Mouse (Mus musculus): Measurements from ENCODE around the gene Cd200r1. TPM values are rescaled to one million over a fixed set of nuclear protein-coding genes. Genes with fewer than 3 reads are reported as not detected.

The Cd200r1 gene
- not detected in 2 replicates for polyA plus RNA-seq (2012; rRNA removed)

GRCm38 (mm10) chr16:44765555-44766319 lies at the start of gene Cd200r1:
Cd200r1 (plus strand) TSS chr16:44765736.
- Histone ChIP-seq H3K27me3 (ENCODE audit: control insufficient read depth, insufficient read depth, low read length) (no peaks in the 10 kb centered on the region), H3K4me3 (ENCODE audit: control insufficient read depth, low read depth, low read length) (peak within 1 kb of the TSS; percentile 25), H3K27ac (ENCODE audit: control insufficient read depth, insufficient read depth, low read depth, low read length) (no peak within 1 kb of the TSS), H3K4me1 (ENCODE audit: control insufficient read depth, insufficient read depth, low read length) (no peaks in the 10 kb centered on the region; the same call in 1 of the 2 replicates), H3K36me3 (ENCODE audit: control insufficient read depth, insufficient read depth, low read length) (no peaks in the 10 kb centered on the region)
- TF ChIP-seq POLR2A (IDR thresholded peaks at IDR 0.05; ENCODE audit: control insufficient read depth, low read depth, low read length) (no peak), CTCF (IDR thresholded peaks at IDR 0.05; ENCODE audit: control insufficient read depth, insufficient read depth, insufficient replicate concordance, low read depth, low read length) (no peak)

- Histone ChIP-seq H3K27me3 (ENCODE audit: control insufficient read depth, insufficient read depth, low read length) (no peaks in the 10 kb centered on the region), H3K4me1 (ENCODE audit: control insufficient read depth, insufficient read depth, low read length) (no peaks in the 10 kb centered on the region), H3K36me3 (ENCODE audit: control insufficient read depth, insufficient read depth, low read length) (no peaks in the 10 kb centered on the region), H3K4me3 (ENCODE audit: control insufficient read depth, low read depth, low read length) (no peak overlapping the region), H3K27ac (ENCODE audit: control insufficient read depth, insufficient read depth, low read depth, low read length) (no peak overlapping the region)
- no peak for TF ChIP-seq CTCF (IDR thresholded peaks at IDR 0.05; ENCODE audit: control insufficient read depth, insufficient read depth, insufficient replicate concordance, low read depth, low read length)
- no peak for TF ChIP-seq POLR2A (IDR thresholded peaks at IDR 0.05; ENCODE audit: control insufficient read depth, low read depth, low read length)
Measured at GRCm38 (mm10) chr16:44716305-44717140, 49.0 kb upstream of the Cd200r1 start.

- H3K36me3 ChIP-seq (ENCODE audit: control insufficient read depth, insufficient read depth, low read length) = no peaks in the 10 kb centered on the region
- H3K27me3 ChIP-seq (ENCODE audit: control insufficient read depth, insufficient read depth, low read length) = no peaks in the 10 kb centered on the region
- no peaks in the 10 kb centered on the region for H3K4me1 ChIP-seq (ENCODE audit: control insufficient read depth, insufficient read depth, low read length)
- no peak overlapping the region for H3K27ac ChIP-seq (ENCODE audit: control insufficient read depth, insufficient read depth, low read depth, low read length)
- no peak overlapping the region for H3K4me3 ChIP-seq (ENCODE audit: control insufficient read depth, low read depth, low read length)
- TF ChIP-seq CTCF (IDR thresholded peaks at IDR 0.05; ENCODE audit: control insufficient read depth, insufficient read depth, insufficient replicate concordance, low read depth, low read length) = no peak
- TF ChIP-seq POLR2A (IDR thresholded peaks at IDR 0.05; ENCODE audit: control insufficient read depth, low read depth, low read length) = no peak
Measured at GRCm38 (mm10) chr16:44717141-44717634, 48.3 kb upstream of the Cd200r1 start.

GRCm38 (mm10) chr16:44717838-44718237 lies 47.7 kb upstream of the Cd200r1 start:
- TF ChIP-seq CTCF (IDR thresholded peaks at IDR 0.05; ENCODE audit: control insufficient read depth, insufficient read depth, insufficient replicate concordance, low read depth, low read length) (no peak), POLR2A (IDR thresholded peaks at IDR 0.05; ENCODE audit: control insufficient read depth, low read depth, low read length) (no peak)
- Histone ChIP-seq H3K4me3 (ENCODE audit: control insufficient read depth, low read depth, low read length) (no peak overlapping the region), H3K27me3 (ENCODE audit: control insufficient read depth, insufficient read depth, low read length) (no peaks in the 10 kb centered on the region), H3K27ac (ENCODE audit: control insufficient read depth, insufficient read depth, low read depth, low read length) (no peak overlapping the region), H3K36me3 (ENCODE audit: control insufficient read depth, insufficient read depth, low read length) (no peaks in the 10 kb centered on the region), H3K4me1 (ENCODE audit: control insufficient read depth, insufficient read depth, low read length) (no peaks in the 10 kb centered on the region)

- Histone ChIP-seq H3K4me3 (ENCODE audit: control insufficient read depth, low read depth, low read length) (no peak overlapping the region), H3K27me3 (ENCODE audit: control insufficient read depth, insufficient read depth, low read length) (no peaks in the 10 kb centered on the region), H3K4me1 (ENCODE audit: control insufficient read depth, insufficient read depth, low read length) (no peaks in the 10 kb centered on the region), H3K36me3 (ENCODE audit: control insufficient read depth, insufficient read depth, low read length) (no peaks in the 10 kb centered on the region), H3K27ac (ENCODE audit: control insufficient read depth, insufficient read depth, low read depth, low read length) (no peak overlapping the region)
- TF ChIP-seq CTCF (IDR thresholded peaks at IDR 0.05; ENCODE audit: control insufficient read depth, insufficient read depth, insufficient replicate concordance, low read depth, low read length) (no peak), POLR2A (IDR thresholded peaks at IDR 0.05; ENCODE audit: control insufficient read depth, low read depth, low read length) (no peak)
Measured at GRCm38 (mm10) chr16:44719349-44719748, 46.2 kb upstream of the Cd200r1 start.

GRCm38 (mm10) chr16:44720518-44720917 lies 45.0 kb upstream of the Cd200r1 start:
- Histone ChIP-seq H3K4me1 (ENCODE audit: control insufficient read depth, insufficient read depth, low read length) (peaks cover 6% of the 10 kb centered on the region), H3K4me3 (ENCODE audit: control insufficient read depth, low read depth, low read length) (no peak overlapping the region), H3K36me3 (ENCODE audit: control insufficient read depth, insufficient read depth, low read length) (no peaks in the 10 kb centered on the region), H3K27ac (ENCODE audit: control insufficient read depth, insufficient read depth, low read depth, low read length) (no peak overlapping the region), H3K27me3 (ENCODE audit: control insufficient read depth, insufficient read depth, low read length) (no peaks in the 10 kb centered on the region)
- TF ChIP-seq POLR2A (IDR thresholded peaks at IDR 0.05; ENCODE audit: control insufficient read depth, low read depth, low read length) (no peak), CTCF (IDR thresholded peaks at IDR 0.05; ENCODE audit: control insufficient read depth, insufficient read depth, insufficient replicate concordance, low read depth, low read length) (no peak)

- Histone ChIP-seq H3K4me3 (ENCODE audit: control insufficient read depth, low read depth, low read length) (no peak overlapping the region), H3K36me3 (ENCODE audit: control insufficient read depth, insufficient read depth, low read length) (no peaks in the 10 kb centered on the region), H3K4me1 (ENCODE audit: control insufficient read depth, insufficient read depth, low read length) (peaks cover 6% of the 10 kb centered on the region)
Measured at GRCm38 (mm10) chr16:44722666-44723065, 42.9 kb upstream of the Cd200r1 start.

More at GRCm38 (mm10) chr16:44722666-44723065, 42.9 kb upstream of the Cd200r1 start:
- Histone ChIP-seq H3K27me3 (ENCODE audit: control insufficient read depth, insufficient read depth, low read length) (no peaks in the 10 kb centered on the region), H3K27ac (ENCODE audit: control insufficient read depth, insufficient read depth, low read depth, low read length) (no peak overlapping the region)
- TF ChIP-seq POLR2A (IDR thresholded peaks at IDR 0.05; ENCODE audit: control insufficient read depth, low read depth, low read length) (no peak), CTCF (IDR thresholded peaks at IDR 0.05; ENCODE audit: control insufficient read depth, insufficient read depth, insufficient replicate concordance, low read depth, low read length) (no peak)
